Mouse (Mus musculus) heart, embryonic 10.5 days (tissue): Measurements from ENCODE around the gene Abce1. TPM values are rescaled to one million over a fixed set of nuclear protein-coding genes. Genes with fewer than 3 reads are reported as not detected.
"Not testable (repeated sequence)": the region's sequence is repeated elsewhere in the genome, so short reads cannot be mapped to it uniquely, and the experiment has no call there.

Experiments
- DNase-seq: peaks from one replicate; pipeline ENCODE4 v3.0.0-alpha.2; 2017; ENCODE audit warnings: low spot score
- H3K27ac ChIP-seq: fragments of 300-500 bp; sonication (generic); 2 replicates; pipeline ENCODE4 v1.5.1; 2016; ENCODE audit warnings: mild to moderate bottlenecking
- H3K27me3 ChIP-seq: fragments of 300-500 bp; sonication (generic); 2 replicates; pipeline ENCODE4 v1.6.1; 2016; ENCODE audit warnings: mild to moderate bottlenecking; ENCODE audit not compliant: poor library complexity, insufficient read depth, severe bottlenecking
- H3K36me3 ChIP-seq: fragments of 300-500 bp; sonication (generic); 2 replicates; pipeline ENCODE4 v1.6.1; 2016; ENCODE audit warnings: mild to moderate bottlenecking, moderate library complexity
- H3K4me1 ChIP-seq: fragments of 300-500 bp; sonication (generic); 2 replicates; pipeline ENCODE4 v1.6.1; 2016; ENCODE audit warnings: mild to moderate bottlenecking
- H3K4me3 ChIP-seq: fragments of 300-500 bp; sonication (generic); 2 replicates; pipeline ENCODE4 v1.5.1; 2016; ENCODE audit warnings: mild to moderate bottlenecking, moderate library complexity
- H3K9me3 ChIP-seq: fragments of 300-500 bp; sonication (generic); 2 replicates; pipeline ENCODE4 v1.6.1; 2016; ENCODE audit warnings: mild to moderate bottlenecking, moderate library complexity
- WGBS: fragments of 180-500 bp; shearing (Covaris S2); methylation state at CpG from one replicate; pipeline ENCODE4 v1.1.7; 2016; 5-methylcytosine and 5-hydroxymethylcytosine counted together
- polyA plus RNA-seq: library from polyadenylated mRNA; unstranded; fragments of >200 nt; fragmentation: Nextera tagmentation; extraction: Ambion mirVana; gene quantifications from 2 replicates; pipeline ENCODE4 v1.2.1, GENCODE M21; 2016

Abce1 gene
- polyA plus RNA-seq, 1 experiment from 2014 or later = 120 TPM

DNA sequence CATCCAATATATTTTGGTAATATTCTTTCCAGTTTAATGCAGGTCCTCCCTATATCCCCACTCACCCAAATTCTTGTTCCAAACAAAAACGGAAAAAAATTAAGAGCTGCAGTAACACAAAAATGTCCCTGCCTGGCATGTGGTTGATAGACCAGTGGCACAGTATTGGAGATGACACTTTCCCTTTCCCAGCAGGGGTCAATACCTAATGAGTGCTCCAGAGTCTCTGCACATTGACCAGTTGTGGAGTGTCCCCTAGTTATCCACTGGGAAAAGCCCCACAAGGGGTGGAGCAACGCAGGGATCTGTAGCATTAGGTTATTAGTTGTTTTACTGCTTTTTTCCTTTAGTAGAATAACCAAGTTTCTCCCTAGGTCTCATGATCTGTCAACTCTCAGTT, 30.6 kb downstream of the Abce1 start:
- 0 out of 2 replicates have a peak, but pooled peaks cover 6% of the 10 kb centered on the region for H3K4me1 ChIP-seq
- 43% methylated on average over 2 of the region's 2 CpGs for WGBS
- H3K9me3 ChIP-seq = no peaks in the 10 kb centered on the region
- DNase-seq = no peak
- peaks cover 51% of the 10 kb centered on the region for H3K36me3 ChIP-seq
- H3K27me3 ChIP-seq = no peaks in the 10 kb centered on the region
- peak overlapping the region; percentile 54 for H3K4me3 ChIP-seq
- no peak overlapping the region for H3K27ac ChIP-seq

DNA sequence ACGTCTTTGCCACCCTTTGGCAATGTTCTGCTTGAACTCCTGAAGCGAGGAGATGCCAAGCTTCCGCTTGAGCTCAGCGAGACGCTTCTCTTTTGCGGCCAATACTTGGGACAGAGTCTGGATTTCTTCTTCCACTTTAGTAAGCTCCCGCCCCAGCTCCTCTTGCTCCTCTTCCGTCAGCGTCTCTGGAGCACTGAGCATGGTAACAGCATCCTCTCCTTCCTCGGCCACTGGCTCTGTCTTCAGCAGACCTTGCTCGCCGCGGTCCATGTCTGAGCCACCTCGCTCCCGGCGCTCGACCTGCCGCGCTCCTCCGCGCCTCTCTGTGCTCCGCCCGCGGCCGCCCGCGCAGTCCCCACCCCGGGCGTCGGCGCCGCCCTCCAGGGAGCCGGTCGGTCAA, 31.0 kb downstream of the Abce1 start:
- H3K27ac ChIP-seq = no peak overlapping the region
- H3K9me3 ChIP-seq = no peaks in the 10 kb centered on the region
- WGBS = 6% methylated on average over 34 of the region's 34 CpGs
- DNase-seq = no peak
- H3K4me3 ChIP-seq = peak overlapping the region; percentile 54
- no peaks in the 10 kb centered on the region for H3K27me3 ChIP-seq
- peaks cover 47% of the 10 kb centered on the region for H3K36me3 ChIP-seq
- 0 out of 2 replicates have a peak, but pooled peaks cover 6% of the 10 kb centered on the region for H3K4me1 ChIP-seq

DNA sequence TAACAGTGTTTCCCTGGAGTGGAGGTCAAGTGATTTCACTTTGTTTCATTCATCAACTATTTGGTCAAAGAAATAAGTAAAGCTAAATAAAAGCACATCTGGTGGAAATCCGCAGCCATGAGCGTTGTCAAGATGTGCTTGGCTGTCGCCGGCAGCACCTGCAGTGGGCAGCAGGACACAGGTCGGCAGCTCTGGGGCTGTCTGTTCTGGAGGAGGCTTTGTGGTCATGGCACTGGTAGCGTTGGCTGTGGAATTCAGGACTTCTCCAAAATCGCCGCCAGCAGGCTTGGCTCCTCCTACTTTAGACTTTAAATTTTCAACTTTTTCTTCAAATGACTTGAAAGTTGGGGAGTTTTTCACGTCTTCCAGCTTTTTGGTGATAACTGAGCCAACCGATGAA, 31.5 kb downstream of the Abce1 start:
- H3K36me3 ChIP-seq = peaks cover 46% of the 10 kb centered on the region
- 46% methylated on average over 10 of the region's 10 CpGs for WGBS

DNA sequence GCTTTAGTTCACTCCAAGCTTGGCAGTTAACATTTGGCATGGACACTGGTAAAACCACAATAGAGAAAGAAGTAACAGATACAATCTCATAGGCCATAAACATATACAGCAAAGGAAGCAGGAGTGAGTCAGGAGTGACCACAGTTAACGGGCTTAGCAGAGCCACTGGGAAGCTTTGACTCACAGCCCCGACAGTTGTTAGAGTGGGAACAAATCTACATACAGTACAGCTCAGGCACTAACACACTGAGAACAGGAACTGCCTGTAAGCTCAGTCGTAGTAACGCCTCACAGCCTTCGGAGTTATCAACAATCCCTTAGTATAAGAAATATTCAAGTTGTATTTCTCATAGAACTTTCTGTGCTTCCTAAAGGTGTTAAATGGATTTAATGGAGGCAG, 32.5 kb downstream of the Abce1 start:
- WGBS = 62% methylated on average over 5 of the region's 5 CpGs
- H3K9me3 ChIP-seq = no peaks in the 10 kb centered on the region
- H3K27ac ChIP-seq = no peak overlapping the region
- DNase-seq = no peak
- peaks cover 44% of the 10 kb centered on the region for H3K36me3 ChIP-seq
- no peaks in the 10 kb centered on the region for H3K27me3 ChIP-seq
- H3K4me3 ChIP-seq = no peak overlapping the region
- H3K4me1 ChIP-seq = 0 out of 2 replicates have a peak, but pooled peaks cover 6% of the 10 kb centered on the region

More for the DNA sequence above, 31.5 kb downstream of the Abce1 start:
- not testable (repeated sequence) for H3K27ac ChIP-seq, H3K4me1 ChIP-seq, H3K9me3 ChIP-seq, H3K27me3 ChIP-seq, DNase-seq
- H3K4me3 ChIP-seq = peak overlapping the region; percentile 54

DNA sequence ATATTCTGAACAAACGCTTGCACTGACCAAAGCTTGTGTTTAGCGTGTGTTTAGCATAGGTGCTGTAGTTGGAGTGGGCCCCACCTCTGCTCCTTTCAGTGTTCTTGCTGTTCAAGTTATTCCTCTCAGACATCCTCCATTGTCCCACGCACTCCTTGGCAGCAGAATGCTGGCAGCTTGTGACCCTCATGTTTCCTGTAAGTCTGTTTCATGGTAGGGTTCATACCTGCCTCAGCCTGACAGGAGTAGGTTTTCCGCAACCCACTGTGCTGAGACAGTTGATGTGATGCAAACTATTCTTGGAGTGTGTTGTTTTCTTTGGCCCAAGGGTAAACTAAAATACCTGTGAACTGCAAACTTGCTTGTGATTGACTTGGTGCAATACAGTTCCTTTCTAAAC, 35.1 kb downstream of the Abce1 start:
- Histone ChIP-seq H3K9me3 (no peaks in the 10 kb centered on the region), H3K4me3 (no peak overlapping the region), H3K4me1 (0 out of 2 replicates have a peak, but pooled peaks cover 6% of the 10 kb centered on the region), H3K27me3 (no peaks in the 10 kb centered on the region), H3K27ac (no peak overlapping the region), H3K36me3 (peaks cover 44% of the 10 kb centered on the region)
- no peak for DNase-seq
- WGBS = 86% methylated on average over 4 of the region's 4 CpGs

DNA sequence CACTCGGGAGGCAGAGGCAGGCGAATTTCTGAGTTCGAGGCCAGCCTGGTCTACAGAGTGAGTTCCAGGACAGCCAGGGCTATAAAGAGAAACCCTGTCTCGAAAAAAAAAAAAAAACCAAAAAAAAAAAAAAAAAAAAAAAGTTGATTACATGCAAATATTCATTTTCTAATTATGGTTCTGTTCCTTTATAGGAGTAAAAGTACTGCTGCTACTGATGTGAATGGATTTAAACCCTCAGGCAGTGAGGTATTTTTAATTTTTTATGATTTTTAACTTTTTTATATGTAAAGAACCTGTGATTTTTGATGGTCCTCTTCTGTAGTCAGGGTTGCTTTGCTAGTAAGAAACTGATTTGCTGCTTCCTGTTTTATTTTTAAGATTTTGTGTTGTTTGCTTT, 52.8 kb downstream of the Abce1 start:
- not testable (repeated sequence) for H3K4me1 ChIP-seq, H3K27ac ChIP-seq, H3K27me3 ChIP-seq, H3K4me3 ChIP-seq, DNase-seq, H3K9me3 ChIP-seq
- WGBS = 80% methylated on average over 4 of the region's 4 CpGs
- peaks cover 91% of the 10 kb centered on the region for H3K36me3 ChIP-seq

DNA sequence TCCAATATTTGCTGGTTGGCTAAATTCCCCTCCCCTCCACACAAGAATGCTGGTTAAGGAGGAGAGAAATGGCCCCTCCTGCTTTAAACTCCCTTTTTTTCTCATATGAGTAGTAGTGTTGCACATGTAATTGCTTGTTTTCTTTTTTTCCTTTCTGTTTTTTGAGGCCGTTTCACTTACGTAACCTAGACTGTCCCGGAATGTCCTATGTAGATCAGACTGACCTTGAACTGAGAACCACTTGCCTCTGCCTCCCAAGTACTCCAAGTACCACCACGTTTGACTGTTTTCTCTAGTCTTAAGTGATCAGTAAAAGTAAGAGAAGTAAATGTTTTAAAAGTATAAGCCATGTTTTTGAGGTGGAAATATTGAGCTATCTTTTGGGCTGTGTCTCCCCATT, 57.8 kb downstream of the Abce1 start:
- no peak overlapping the region for H3K27ac ChIP-seq
- no peak overlapping the region for H3K4me3 ChIP-seq
- WGBS = 79% methylated on average over 4 of the region's 4 CpGs

DNA sequence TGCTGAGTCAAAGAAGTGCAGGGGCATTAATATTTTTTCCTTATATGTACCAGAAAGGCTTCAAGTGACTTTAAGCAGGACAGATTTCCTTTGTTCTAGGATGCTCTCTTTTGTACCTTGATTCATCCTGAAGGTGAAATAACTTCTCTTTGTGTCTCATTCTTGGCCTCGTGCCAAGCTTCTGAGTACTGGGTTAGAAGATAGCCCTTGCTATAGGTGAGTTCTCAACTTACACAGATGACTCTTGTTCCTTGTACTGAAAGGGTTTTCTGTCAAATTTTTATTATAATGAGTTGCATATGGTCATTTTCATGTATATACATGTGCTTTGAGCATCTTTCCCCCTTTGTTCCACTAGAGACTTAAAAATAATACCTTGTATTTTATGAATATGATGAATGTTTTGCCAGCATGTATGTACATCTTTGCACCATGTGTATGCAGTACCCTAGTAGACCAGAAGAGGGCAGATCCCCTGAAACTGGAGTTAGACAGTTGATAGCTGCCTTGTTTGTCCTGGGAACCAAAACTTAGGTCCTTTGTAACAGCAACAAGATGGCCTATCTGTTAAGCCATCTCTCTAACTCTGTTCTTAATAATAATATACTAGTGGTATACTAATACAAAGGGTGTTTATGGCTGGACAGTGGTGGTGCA, 61.3 kb downstream of the Abce1 start:
- Histone ChIP-seq H3K27me3 (no peaks in the 10 kb centered on the region), H3K36me3 (peaks cover 73% of the 10 kb centered on the region), H3K4me1 (no peaks in the 10 kb centered on the region), H3K27ac (no peak overlapping the region), H3K4me3 (no peak overlapping the region), H3K9me3 (no peaks in the 10 kb centered on the region)
- no peak for DNase-seq
- 93% methylated on average over 1 of the region's 1 CpGs for WGBS

More for the DNA sequence above, 57.8 kb downstream of the Abce1 start:
- H3K9me3 ChIP-seq = no peaks in the 10 kb centered on the region
- H3K36me3 ChIP-seq = peaks cover 76% of the 10 kb centered on the region
- H3K27me3 ChIP-seq = no peaks in the 10 kb centered on the region
- DNase-seq = no peak
- no peaks in the 10 kb centered on the region for H3K4me1 ChIP-seq

DNA sequence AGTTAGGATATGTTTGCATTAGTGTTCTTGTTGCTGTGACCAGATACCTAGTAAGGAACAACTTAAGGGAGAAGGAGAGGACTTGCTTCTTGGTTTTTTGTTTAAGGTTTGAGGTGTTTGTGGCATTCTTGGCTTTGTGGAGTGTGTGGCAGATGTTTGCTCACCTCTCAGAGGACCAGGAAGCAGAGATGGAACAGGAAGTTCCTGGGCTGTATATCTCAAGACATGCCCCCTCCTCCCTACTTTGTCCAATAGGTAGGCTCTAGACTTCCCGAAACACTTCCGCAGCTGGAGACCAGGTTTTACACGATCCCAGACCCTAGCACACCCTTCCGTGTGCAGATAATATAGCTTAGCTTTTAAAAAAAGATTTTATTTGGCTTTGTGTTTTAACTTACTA, 62.0 kb downstream of the Abce1 start:
- 87% methylated on average over 4 of the region's 4 CpGs for WGBS
- Histone ChIP-seq H3K27ac (no peak overlapping the region), H3K4me1 (no peaks in the 10 kb centered on the region), H3K4me3 (no peak overlapping the region), H3K9me3 (no peaks in the 10 kb centered on the region), H3K36me3 (peaks cover 73% of the 10 kb centered on the region), H3K27me3 (no peaks in the 10 kb centered on the region)
- DNase-seq = no peak

DNA sequence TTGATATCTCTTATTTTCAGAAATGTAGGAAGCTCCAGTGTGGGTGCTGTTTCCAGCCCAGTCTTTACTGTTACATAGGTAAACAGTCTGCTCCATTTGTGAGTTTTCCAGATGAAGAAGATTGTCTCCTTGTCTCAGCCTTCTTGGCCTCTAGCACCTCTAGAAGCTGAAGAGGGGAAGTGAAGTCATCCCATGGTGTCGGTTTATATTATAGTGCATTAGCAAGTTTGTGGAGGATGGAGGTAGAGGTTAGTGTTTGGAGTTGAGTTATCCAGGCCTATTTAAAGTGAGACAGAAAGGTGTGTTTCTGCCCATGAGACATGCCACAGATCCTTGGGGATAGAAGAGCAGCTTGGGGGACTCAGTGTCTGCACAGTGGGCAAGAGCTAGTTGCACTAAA, 70.4 kb downstream of the Abce1 start:
- no peaks in the 10 kb centered on the region for H3K9me3 ChIP-seq
- peaks cover 23% of the 10 kb centered on the region for H3K36me3 ChIP-seq
- DNase-seq = no peak
- H3K4me3 ChIP-seq = peak overlapping the region; percentile 97
- 5% methylated on average over 1 of the region's 1 CpGs for WGBS
- H3K27ac ChIP-seq = peak overlapping the region; percentile 99
- H3K27me3 ChIP-seq = no peaks in the 10 kb centered on the region
- H3K4me1 ChIP-seq = peaks cover 19% of the 10 kb centered on the region

DNA sequence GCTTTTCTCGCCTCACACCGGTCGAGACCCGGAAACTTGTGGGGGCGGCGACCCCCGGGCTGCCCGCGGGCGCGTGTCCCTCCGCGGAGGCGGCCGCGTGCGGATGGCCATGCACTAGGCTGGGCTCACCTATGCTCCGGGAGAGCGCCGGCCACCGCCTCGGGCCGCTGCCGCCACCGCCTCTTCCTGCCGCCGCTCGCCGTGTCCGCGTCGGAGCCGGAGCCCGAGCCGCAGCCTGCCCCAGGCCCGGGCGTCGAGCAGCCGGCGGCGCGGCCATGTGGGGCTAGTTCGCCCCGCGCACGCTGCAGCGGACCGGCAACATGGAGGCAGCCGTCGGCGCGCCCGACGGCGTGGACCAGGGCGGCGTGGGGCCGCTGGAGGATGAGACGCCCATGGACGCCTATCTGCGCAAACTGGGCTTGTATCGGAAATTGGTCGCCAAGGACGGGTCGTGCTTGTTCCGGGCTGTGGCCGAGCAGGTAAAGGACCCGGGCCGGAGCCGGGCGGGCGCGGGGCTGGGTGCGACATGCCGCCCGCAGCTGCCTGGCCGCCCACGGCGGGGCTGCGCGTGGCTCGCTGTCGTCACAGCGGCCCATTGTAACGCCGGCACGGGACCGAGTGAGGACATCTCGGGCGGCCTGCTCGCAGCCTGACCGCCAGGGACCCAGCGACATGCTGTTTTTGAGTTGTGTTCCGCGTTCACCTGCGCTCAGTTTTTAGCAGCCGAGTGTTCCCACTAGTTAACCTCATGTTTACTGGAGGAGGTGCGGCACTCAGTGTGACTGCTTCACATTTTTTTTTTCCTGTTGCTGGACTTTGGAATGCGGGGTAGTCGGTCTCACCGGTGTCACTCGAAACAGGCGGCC, 71.7 kb downstream of the Abce1 start, which contains the start of gene Otud4:
TSS of gene Otud4 (plus strand) at position 33 of the 866 bp plus-strand sequence.
- peak within 1 kb of the TSS; percentile 99 for H3K27ac ChIP-seq
- peaks cover 19% of the 10 kb centered on the region for H3K4me1 ChIP-seq
- peak within 1 kb of the TSS; percentile 97 for H3K4me3 ChIP-seq
- DNase-seq = peak; percentile 81
- no peaks in the 10 kb centered on the region for H3K9me3 ChIP-seq
- peaks cover 10% of the 10 kb centered on the region for H3K36me3 ChIP-seq
- H3K27me3 ChIP-seq = no peaks in the 10 kb centered on the region
- WGBS = under 1% methylated on average over 99 of the region's 103 CpGs

DNA sequence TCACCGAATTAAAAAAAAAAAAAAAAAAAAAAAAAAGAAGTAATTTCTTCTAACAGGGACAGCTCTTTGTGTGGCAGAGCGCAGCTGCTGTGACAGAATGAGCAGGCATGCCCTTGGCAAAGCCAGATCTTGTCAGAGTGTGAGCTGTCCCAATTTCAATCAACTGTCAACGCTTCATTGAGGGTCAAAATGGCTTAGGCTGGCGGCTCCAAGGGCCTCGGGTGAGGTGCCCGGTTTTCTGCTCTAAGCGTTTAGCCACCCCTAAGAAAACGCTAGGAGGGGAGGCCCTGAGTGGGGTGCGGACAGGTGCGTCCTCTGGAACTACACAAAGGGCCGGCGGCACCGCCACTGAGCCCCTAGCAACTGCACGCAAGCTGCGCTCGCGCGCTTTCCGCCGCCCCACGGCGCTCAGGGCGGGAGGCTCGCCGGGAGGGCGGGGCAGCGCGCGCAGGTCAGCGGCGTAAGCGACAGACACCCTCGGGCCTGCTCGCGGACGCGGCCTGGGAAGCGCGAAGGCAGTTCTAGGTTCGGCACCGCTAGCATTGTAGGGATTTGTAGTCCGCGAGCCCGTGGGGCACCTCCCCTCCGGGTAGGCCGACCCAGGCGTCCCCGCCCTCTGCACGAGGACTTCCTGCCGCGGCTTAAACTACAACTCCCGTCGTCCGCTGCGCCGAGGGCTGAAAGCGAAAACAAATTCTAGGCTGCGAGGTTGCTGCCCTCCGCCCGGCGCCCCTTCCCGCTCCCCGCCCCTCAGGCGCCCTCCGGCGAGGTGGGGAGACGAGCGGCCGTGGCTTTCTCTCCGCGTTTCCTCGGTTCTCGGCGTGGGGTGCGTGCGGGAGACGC, 72.6 kb downstream of the Abce1 start:
- under 1% methylated on average over 74 of the region's 77 CpGs for WGBS
- H3K4me1 ChIP-seq = peaks cover 19% of the 10 kb centered on the region

More for the DNA sequence above, 72.6 kb downstream of the Abce1 start:
- H3K9me3 ChIP-seq = 0 out of 2 replicates have a peak, but pooled peaks cover 3% of the 10 kb centered on the region
- peaks cover 1% of the 10 kb centered on the region for H3K36me3 ChIP-seq
- H3K27ac ChIP-seq = peak overlapping the region; percentile 99
- H3K4me3 ChIP-seq = peak overlapping the region; percentile 97
- H3K27me3 ChIP-seq = no peaks in the 10 kb centered on the region
- peak; percentile 99 for DNase-seq
